Mouse (Mus musculus) liver, embryonic 16.5 days (tissue): ENCODE data around the gene Olfr871. TPM values are rescaled to one million over a fixed set of nuclear protein-coding genes. Genes with fewer than 3 reads are reported as not detected.
"Not testable (repeated sequence)": the region's sequence is repeated elsewhere in the genome, so short reads cannot be mapped to it uniquely, and the experiment has no call there.

Experiments used
- ATAC-seq: fragments of 200-750 bp; cut with Nextera tagmentation; 2 replicates; pipeline ENCODE4 v1.8.0; 2017; ENCODE audit warnings: low read depth, mild to moderate bottlenecking, moderate number of reproducible peaks, moderate library complexity
- H3K27ac ChIP-seq: fragments of 300-500 bp; sonication (generic); 2 replicates; pipeline ENCODE4 v1.5.1; 2014; ENCODE audit warnings: mild to moderate bottlenecking, low read length
- H3K27me3 ChIP-seq: fragments of 300-500 bp; sonication (generic); 2 replicates; pipeline ENCODE4 v1.6.1; 2014; ENCODE audit warnings: low read depth, low read length, mixed read lengths; ENCODE audit not compliant: control insufficient read depth, insufficient read depth
- H3K36me3 ChIP-seq: fragments of 300-500 bp; sonication (generic); 2 replicates; pipeline ENCODE4 v1.6.1; 2014; ENCODE audit warnings: mild to moderate bottlenecking; ENCODE audit not compliant: control insufficient read depth, insufficient read depth
- H3K4me1 ChIP-seq: fragments of 300-500 bp; sonication (generic); 2 replicates; pipeline ENCODE4 v1.6.1; 2014; ENCODE audit warnings: low read depth, low read length, mixed read lengths; ENCODE audit not compliant: control insufficient read depth
- H3K4me2 ChIP-seq: fragments of 300-500 bp; sonication (generic); 2 replicates; pipeline ENCODE4 v1.6.1; 2014; ENCODE audit warnings: low read depth, low read length, mixed read lengths
- H3K4me3 ChIP-seq: fragments of 300-500 bp; sonication (generic); 2 replicates; pipeline ENCODE4 v1.5.1; 2014; ENCODE audit warnings: low read depth, mild to moderate bottlenecking, low read length
- H3K9ac ChIP-seq: fragments of 300-500 bp; sonication (generic); 2 replicates; pipeline ENCODE4 v1.6.1; 2014; ENCODE audit warnings: low read depth, low read length
- H3K9me3 ChIP-seq: fragments of 300-500 bp; sonication (generic); replicated peaks from 2 replicates; pipeline ENCODE4 v1.6.1; 2016; ENCODE audit warnings: low read length; ENCODE audit not compliant: control insufficient read depth
- WGBS: fragments of 180-500 bp; shearing (Covaris S2); extraction: QIAGEN DNeasy Blood & Tissue Kit; methylation state at CpG from one replicate; pipeline ENCODE4 v1.1.7; 2014; ENCODE audit not compliant: insufficient replicate concordance; 5-methylcytosine and 5-hydroxymethylcytosine counted together
- polyA plus RNA-seq: library from polyadenylated mRNA; unstranded; fragments of >200 nt; fragmentation: Nextera tagmentation; extraction: Ambion mirVana; gene quantifications from 2 replicates; pipeline ENCODE4 v1.2.1, GENCODE M21; 2015

The Olfr871 gene
- polyA plus RNA-seq, result not detected in 2 replicates

DNA sequence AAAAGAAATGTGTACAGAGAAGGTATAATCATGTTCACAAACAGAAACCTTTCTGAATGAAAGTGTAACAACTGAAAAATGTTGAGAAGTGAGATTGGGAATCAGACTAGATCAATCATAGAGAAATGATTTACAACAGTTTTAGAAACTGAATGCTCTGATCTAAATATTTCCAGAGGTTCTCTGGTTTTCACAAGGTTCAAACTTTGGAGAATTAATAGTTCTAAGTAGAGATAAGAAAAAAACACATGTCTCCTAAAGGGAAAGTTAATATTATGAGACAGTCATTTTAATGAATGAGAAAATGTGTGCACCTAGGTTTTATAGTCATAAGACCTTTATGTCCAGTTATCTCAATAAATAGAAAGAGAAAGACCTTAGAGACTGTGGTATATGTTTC, at the start of gene Olfr871:
Gene Olfr871 (plus strand): TSS at position 301 of the 400 bp plus-strand sequence.
- Histone ChIP-seq H3K9me3 (no peaks in the 10 kb centered on the region), H3K9ac (no peak within 1 kb of the TSS), H3K4me1 (no peaks in the 10 kb centered on the region), H3K36me3 (no peaks in the 10 kb centered on the region), H3K27me3 (no peaks in the 10 kb centered on the region), H3K4me2 (no peak within 1 kb of the TSS), H3K4me3 (no peak within 1 kb of the TSS), H3K27ac (no peak within 1 kb of the TSS)
- ATAC-seq, result no peak

DNA sequence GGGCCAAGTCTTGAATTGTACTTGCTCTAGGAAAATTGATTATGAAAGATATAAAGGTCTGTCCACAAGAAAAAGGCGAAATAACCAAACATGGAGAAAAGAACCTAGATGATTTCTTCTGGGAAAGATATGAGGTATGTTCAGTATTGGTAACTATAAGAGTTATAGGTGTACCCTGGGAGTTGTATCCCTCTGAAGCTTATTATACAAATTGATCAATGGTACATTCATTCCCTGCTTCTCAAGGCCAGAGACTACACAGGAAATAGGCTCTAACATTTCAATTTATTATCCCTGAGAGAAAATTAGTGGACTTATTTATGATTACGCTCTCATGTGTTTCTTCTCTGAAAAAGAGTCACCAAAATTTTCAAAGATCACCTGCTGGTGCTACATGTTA, 38.0 kb upstream of the Olfr871 start, which contains the start of gene Olfr870:
Gene Olfr870 (minus strand): TSS at position 101 of the 400 bp plus-strand sequence.
- Histone ChIP-seq H3K4me1 (no peaks in the 10 kb centered on the region), H3K27ac (no peak within 1 kb of the TSS), H3K4me3 (no peak within 1 kb of the TSS), H3K9ac (no peak within 1 kb of the TSS), H3K9me3 (no peaks in the 10 kb centered on the region), H3K27me3 (no peaks in the 10 kb centered on the region), H3K36me3 (no peaks in the 10 kb centered on the region), H3K4me2 (no peak within 1 kb of the TSS)
- ATAC-seq, result no peak
- WGBS, result 44% methylated on average over 2 of the region's 2 CpGs

DNA sequence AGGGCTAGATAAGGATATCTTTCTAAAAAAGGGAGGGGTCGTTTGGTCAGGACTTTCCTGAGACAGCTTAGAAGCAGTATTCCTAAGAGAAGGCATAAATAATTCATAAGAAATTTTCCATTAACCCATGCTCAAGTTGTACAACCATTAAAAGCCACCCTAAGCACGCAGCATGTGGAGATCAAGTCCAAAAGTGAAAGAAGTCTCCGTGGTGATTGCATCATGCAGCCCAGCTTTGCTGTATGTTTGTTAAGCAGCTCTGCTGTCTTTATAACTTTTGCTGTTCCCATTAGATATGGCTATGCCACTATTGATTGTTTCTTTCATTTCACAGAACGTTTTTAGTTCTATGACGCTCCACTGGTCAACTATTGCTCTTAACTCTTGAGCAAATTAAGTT, 32.5 kb upstream of the Olfr871 start:
- H3K4me3 ChIP-seq, result no peak overlapping the region
- no peaks in the 10 kb centered on the region for H3K4me1 ChIP-seq
- no peak overlapping the region for H3K9ac ChIP-seq
- H3K36me3 ChIP-seq, result no peaks in the 10 kb centered on the region
- no peak overlapping the region for H3K27ac ChIP-seq
- H3K27me3 ChIP-seq, result no peaks in the 10 kb centered on the region
- ATAC-seq, result no peak
- no peak overlapping the region for H3K4me2 ChIP-seq
- WGBS, result 47% methylated on average over 5 of the region's 5 CpGs
- no peaks in the 10 kb centered on the region for H3K9me3 ChIP-seq

DNA sequence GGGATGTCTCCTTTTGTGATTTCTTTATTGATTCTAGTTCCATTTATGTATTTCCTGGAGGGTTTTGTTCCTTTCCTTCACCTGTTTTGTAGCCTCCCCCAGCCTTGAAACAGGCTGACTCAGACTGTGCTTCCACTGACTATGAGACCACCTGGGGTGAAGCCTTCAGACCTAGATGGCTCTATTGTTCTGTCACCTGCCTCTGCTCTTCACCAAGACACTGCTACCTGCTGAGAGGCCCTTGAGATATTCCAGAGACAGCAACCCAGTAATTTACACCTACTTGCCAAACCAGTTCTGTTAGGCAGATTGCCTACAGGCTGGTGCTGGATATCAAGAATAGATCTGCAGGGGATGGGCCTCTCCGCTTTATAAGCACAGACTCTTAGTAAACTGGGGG, 9.9 kb upstream of the Olfr871 start:
- no peaks in the 10 kb centered on the region for H3K9me3 ChIP-seq
- 39% methylated on average over 1 of the region's 1 CpGs for WGBS
- H3K4me2 ChIP-seq, result no peak overlapping the region
- H3K4me3 ChIP-seq, result no peak overlapping the region
- no peaks in the 10 kb centered on the region for H3K4me1 ChIP-seq
- H3K9ac ChIP-seq, result no peak overlapping the region
- H3K27me3 ChIP-seq, result no peaks in the 10 kb centered on the region
- ATAC-seq, result no peak
- no peak overlapping the region for H3K27ac ChIP-seq
- no peaks in the 10 kb centered on the region for H3K36me3 ChIP-seq

DNA sequence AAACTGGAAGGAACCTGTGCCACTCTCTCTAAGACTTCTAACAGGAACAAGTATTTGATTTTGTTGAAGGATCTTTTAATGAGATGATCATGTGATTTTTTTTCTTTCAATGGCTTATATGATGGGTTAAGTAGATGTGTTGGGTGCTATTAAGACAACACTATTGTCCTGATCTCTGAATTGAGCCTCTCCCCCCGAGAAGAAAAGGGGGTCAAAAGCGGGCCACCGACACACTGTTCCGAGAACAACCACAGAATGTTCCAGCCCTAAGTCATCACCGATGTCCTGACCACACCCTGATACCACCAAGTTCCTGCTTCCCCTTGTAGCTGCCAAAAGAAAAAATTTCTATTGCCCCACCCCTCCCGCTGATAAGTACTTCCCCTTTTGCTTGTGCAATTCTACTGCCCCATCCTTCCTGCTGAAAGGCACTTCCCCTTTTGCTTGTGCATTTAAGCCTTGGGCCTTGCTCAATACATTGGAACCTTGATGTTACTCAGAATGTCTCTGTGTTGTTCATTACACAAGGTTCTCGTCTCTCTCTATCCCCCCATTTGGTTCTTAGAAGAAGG, 8.5 kb upstream of the Olfr871 start:
- H3K27me3 ChIP-seq, H3K4me2 ChIP-seq, ATAC-seq, H3K36me3 ChIP-seq, H3K4me1 ChIP-seq, H3K9me3 ChIP-seq, H3K4me3 ChIP-seq, H3K27ac ChIP-seq, H3K9ac ChIP-seq: not testable (repeated sequence)
- WGBS, result 59% methylated on average over 7 of the region's 7 CpGs

DNA sequence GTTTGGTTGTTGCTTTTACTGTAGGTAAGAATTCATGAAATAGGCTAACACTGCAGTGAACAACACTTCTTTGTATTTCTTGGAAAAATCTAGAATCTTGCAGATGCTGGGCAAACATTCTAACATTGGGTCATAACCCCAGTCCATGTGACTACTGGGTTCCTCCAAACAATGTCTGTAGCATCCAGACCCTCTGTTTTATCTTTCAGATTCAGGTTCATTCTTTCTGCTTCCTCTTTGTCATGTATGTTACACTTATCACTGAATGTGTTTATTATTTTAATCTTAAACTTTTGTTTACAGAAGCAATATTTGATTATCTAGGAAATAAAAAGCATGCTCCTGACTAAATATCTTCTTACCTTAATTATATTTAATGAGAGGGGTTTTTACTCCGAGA, 1.2 kb upstream of the Olfr871 start:
- Histone ChIP-seq H3K4me3 (no peak overlapping the region), H3K27me3 (no peaks in the 10 kb centered on the region), H3K9me3 (no peaks in the 10 kb centered on the region), H3K4me2 (no peak overlapping the region), H3K27ac (no peak overlapping the region), H3K9ac (no peak overlapping the region), H3K4me1 (no peaks in the 10 kb centered on the region), H3K36me3 (no peaks in the 10 kb centered on the region)
- ATAC-seq, result no peak
- 21% methylated on average over 1 of the region's 1 CpGs for WGBS

DNA sequence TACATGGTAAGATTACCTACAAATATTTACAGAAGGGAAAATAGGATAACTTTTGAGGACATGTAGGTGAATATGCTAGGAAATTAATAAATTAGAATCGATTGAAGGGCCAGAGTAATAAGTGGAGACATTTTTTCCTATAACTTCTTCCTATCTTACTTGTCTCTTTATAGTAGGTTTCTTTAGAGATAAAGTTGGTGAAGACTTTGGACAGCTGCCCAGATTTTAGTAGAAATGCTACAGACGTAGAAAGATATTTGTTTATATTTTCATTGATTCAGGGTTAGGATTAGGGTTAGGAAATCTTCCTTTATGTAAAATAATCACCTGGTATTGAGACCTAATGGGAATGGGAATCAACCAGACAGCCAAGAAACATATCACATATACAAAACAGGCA, 530 bp upstream of the Olfr871 start:
- H3K9ac ChIP-seq, result no peak overlapping the region
- H3K27me3 ChIP-seq, result no peaks in the 10 kb centered on the region
- WGBS, result 40% methylated on average over 2 of the region's 2 CpGs
- H3K4me3 ChIP-seq, result no peak overlapping the region
- no peaks in the 10 kb centered on the region for H3K36me3 ChIP-seq
- no peak for ATAC-seq
- no peak overlapping the region for H3K27ac ChIP-seq
- no peak overlapping the region for H3K4me2 ChIP-seq
- no peaks in the 10 kb centered on the region for H3K9me3 ChIP-seq
- H3K4me1 ChIP-seq, result no peaks in the 10 kb centered on the region

DNA sequence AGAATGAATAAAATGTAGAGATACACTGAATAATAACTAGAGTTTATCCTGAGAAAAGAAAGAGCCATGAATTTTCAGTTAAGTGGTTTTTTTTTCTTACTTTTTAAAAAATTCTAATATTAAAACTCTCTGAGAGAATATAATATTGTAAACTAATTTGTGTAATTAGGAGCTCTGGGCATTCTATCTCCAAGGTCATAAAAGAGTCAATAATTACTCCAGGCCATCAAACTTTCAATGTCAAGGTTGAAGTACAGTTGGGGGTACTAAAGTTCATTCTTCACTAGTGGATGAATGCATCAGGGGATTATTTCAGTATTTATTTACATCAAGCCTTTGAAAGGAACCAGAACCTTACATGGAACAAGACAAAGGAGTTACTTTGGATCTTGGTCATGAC, 24.8 kb downstream of the Olfr871 start, which contains the start of gene Olfr872:
Gene Olfr872 (plus strand): TSS at position 301 of the 400 bp plus-strand sequence.
- Histone ChIP-seq H3K27ac (no peak within 1 kb of the TSS), H3K4me1 (no peaks in the 10 kb centered on the region), H3K9ac (no peak within 1 kb of the TSS), H3K9me3 (no peaks in the 10 kb centered on the region), H3K4me2 (no peak within 1 kb of the TSS), H3K27me3 (no peaks in the 10 kb centered on the region), H3K4me3 (no peak within 1 kb of the TSS), H3K36me3 (no peaks in the 10 kb centered on the region)
- ATAC-seq, result no peak

DNA sequence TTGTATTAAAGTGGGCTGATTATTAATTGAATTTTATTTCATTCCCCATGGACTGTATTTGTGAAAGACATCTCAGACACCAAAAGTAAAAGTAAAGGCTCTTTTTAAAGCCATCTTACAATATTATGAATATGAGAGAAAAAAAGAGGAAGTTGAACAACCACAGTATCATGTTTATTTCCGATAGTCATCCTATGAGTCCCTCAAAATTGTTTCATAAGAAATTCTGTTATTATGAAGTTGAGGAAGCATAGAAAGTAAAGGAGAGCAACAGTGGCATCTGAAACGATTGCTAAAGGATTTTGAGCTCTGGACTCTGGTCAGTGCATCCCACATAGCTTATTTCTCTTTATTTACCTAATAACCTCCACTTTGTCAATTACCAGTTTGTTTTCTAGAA, 25.4 kb downstream of the Olfr871 start:
- Histone ChIP-seq H3K4me2 (no peak overlapping the region), H3K4me1 (no peaks in the 10 kb centered on the region), H3K4me3 (no peak overlapping the region), H3K27me3 (no peaks in the 10 kb centered on the region), H3K9ac (no peak overlapping the region), H3K27ac (no peak overlapping the region), H3K36me3 (no peaks in the 10 kb centered on the region), H3K9me3 (no peaks in the 10 kb centered on the region)
- WGBS, result 31% methylated on average over 2 of the region's 2 CpGs
- ATAC-seq, result no peak
